Mouse (Mus musculus) lung, adult 2 months (tissue): ENCODE data around the gene Gh.

Experiments
- CTCF ChIP-seq: fragments of 200-500 bp; IDR thresholded peaks from 2 replicates; pipeline ENCODE4 v1.5.1; 2011; ENCODE audit warnings: mild to moderate bottlenecking, low read length, control low read depth; ENCODE audit not compliant: insufficient read depth
- POLR2A ChIP-seq: fragments of 200-500 bp; IDR thresholded peaks from 2 replicates; pipeline ENCODE4 v1.6.1; 2011; ENCODE audit warnings: low read depth, mild to moderate bottlenecking, control low read depth, low read length, borderline replicate concordance; ENCODE audit errors: extremely low read depth

DNA sequence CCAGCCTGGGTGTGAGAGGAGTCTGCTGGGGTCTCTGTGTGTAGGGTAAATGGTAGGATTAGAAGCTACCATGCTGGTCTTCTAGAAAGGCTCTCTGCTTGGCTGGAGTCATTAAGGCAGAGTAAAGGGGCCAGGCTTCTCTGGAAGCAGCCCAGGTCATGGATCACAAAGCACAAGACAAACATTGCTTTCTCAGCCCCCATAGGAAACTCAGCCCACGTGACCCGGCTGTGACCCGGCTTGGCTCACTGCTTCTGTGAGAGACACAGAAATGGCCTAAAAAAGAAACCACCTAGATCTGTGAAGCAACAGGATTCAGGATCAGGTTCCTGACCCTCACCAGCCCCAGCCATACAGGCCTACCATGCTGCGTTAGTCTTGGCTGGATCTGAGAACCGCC lies 23.2 kb upstream of the Gh start:
- no peak for TF ChIP-seq POLR2A
- no peak for TF ChIP-seq CTCF
